Mouse (Mus musculus): ENCODE measurements around the gene Npr2. TPM values are rescaled to one million over a fixed set of nuclear protein-coding genes. Genes with fewer than 3 reads are reported as not detected.

Gene Npr2
- polyA plus RNA-seq, 1 experiment = 4.0 TPM

DNA sequence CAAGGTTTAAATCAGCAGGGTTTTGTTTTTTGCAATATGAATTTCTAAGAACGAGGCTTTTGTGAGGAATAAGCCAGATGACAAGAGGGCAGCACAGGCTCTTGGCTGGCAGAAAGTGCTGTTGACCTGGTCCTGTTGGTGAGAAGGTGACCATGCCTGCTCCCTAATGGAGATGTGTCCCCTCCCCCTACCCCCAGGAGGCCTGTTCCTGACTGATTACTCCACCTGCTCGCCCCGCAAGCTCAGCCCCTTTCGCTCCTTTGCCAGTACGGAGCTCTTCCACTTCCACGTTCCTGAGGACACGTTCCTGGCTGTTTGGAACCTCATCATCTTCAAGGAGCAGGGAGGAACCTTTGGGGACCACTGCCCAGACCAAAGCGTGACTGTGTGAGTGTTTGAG, 42.0 kb downstream of the Npr2 start:
- Histone ChIP-seq H3K4me3 (ENCODE audit: control insufficient read depth, low read depth, low read length) (no peak overlapping the region), H3K36me3 (ENCODE audit: control insufficient read depth, insufficient read depth, low read length) (no peaks in the 10 kb centered on the region; the same call in none of the 2 replicates), H3K27me3 (ENCODE audit: control insufficient read depth, insufficient read depth, low read length) (no peaks in the 10 kb centered on the region), H3K4me1 (ENCODE audit: control insufficient read depth, insufficient read depth, low read length) (peaks cover 9% of the 10 kb centered on the region), H3K27ac (ENCODE audit: control insufficient read depth, insufficient read depth, low read depth, low read length) (no peak overlapping the region)
- no peak for TF ChIP-seq POLR2A (IDR thresholded peaks at IDR 0.05; ENCODE audit: control insufficient read depth, low read depth, low read length)
- no peak for TF ChIP-seq CTCF (IDR thresholded peaks at IDR 0.05; ENCODE audit: control insufficient read depth, insufficient read depth, insufficient replicate concordance, low read depth, low read length)

GRCm38 (mm10) chr4:43674974-43675373, 43.2 kb downstream of the Npr2 start:
- H3K4me1 ChIP-seq (ENCODE audit: control insufficient read depth, insufficient read depth, low read length) = peaks cover 1% of the 10 kb centered on the region
- H3K36me3 ChIP-seq (ENCODE audit: control insufficient read depth, insufficient read depth, low read length) = no peaks in the 10 kb centered on the region; the same call in none of the 2 replicates
- H3K27me3 ChIP-seq (ENCODE audit: control insufficient read depth, insufficient read depth, low read length) = no peaks in the 10 kb centered on the region
- no peak overlapping the region for H3K4me3 ChIP-seq (ENCODE audit: control insufficient read depth, low read depth, low read length)
- H3K27ac ChIP-seq (ENCODE audit: control insufficient read depth, insufficient read depth, low read depth, low read length) = no peak overlapping the region
- no peak for TF ChIP-seq CTCF (IDR thresholded peaks at IDR 0.05; ENCODE audit: control insufficient read depth, insufficient read depth, insufficient replicate concordance, low read depth, low read length)
- no peak for TF ChIP-seq POLR2A (IDR thresholded peaks at IDR 0.05; ENCODE audit: control insufficient read depth, low read depth, low read length)

- Histone ChIP-seq H3K4me3 (ENCODE audit: control insufficient read depth, low read depth, low read length) (no peak overlapping the region), H3K27ac (ENCODE audit: control insufficient read depth, insufficient read depth, low read depth, low read length) (no peak overlapping the region), H3K36me3 (ENCODE audit: control insufficient read depth, insufficient read depth, low read length) (no peaks in the 10 kb centered on the region; the same call in none of the 2 replicates), H3K4me1 (ENCODE audit: control insufficient read depth, insufficient read depth, low read length) (no peaks in the 10 kb centered on the region), H3K27me3 (ENCODE audit: control insufficient read depth, insufficient read depth, low read length) (no peaks in the 10 kb centered on the region)
- TF ChIP-seq CTCF (IDR thresholded peaks at IDR 0.05; ENCODE audit: control insufficient read depth, insufficient read depth, insufficient replicate concordance, low read depth, low read length) (no peak), POLR2A (IDR thresholded peaks at IDR 0.05; ENCODE audit: control insufficient read depth, low read depth, low read length) (no peak)
These were observed 43.9 kb downstream of the Npr2 start for GRCm38 (mm10) chr4:43675608-43676007.

- no peaks in the 10 kb centered on the region for H3K4me1 ChIP-seq (ENCODE audit: control insufficient read depth, insufficient read depth, low read length)
- no peak overlapping the region for H3K27ac ChIP-seq (ENCODE audit: control insufficient read depth, insufficient read depth, low read depth, low read length)
- no peak for TF ChIP-seq CTCF (IDR thresholded peaks at IDR 0.05; ENCODE audit: control insufficient read depth, insufficient read depth, insufficient replicate concordance, low read depth, low read length)
- no peak for TF ChIP-seq POLR2A (IDR thresholded peaks at IDR 0.05; ENCODE audit: control insufficient read depth, low read depth, low read length)
- no peaks in the 10 kb centered on the region for H3K27me3 ChIP-seq (ENCODE audit: control insufficient read depth, insufficient read depth, low read length)
- H3K36me3 ChIP-seq (ENCODE audit: control insufficient read depth, insufficient read depth, low read length) = no peaks in the 10 kb centered on the region; the same call in none of the 2 replicates
- H3K4me3 ChIP-seq (ENCODE audit: control insufficient read depth, low read depth, low read length) = no peak overlapping the region
These were observed 46.8 kb downstream of the Npr2 start for GRCm38 (mm10) chr4:43678541-43678940.

GRCm38 (mm10) chr4:43679416-43680043, 47.8 kb downstream of the Npr2 start:
- H3K36me3 ChIP-seq (ENCODE audit: control insufficient read depth, insufficient read depth, low read length) = no peaks in the 10 kb centered on the region; the same call in 1 of the 2 replicates

GRCm38 (mm10) chr4:43690021-43690420, 58.3 kb downstream of the Npr2 start:
- Histone ChIP-seq H3K4me3 (ENCODE audit: control insufficient read depth, low read depth, low read length) (no peak overlapping the region), H3K27ac (ENCODE audit: control insufficient read depth, insufficient read depth, low read depth, low read length) (no peak overlapping the region), H3K27me3 (ENCODE audit: control insufficient read depth, insufficient read depth, low read length) (no peaks in the 10 kb centered on the region), H3K4me1 (ENCODE audit: control insufficient read depth, insufficient read depth, low read length) (no peaks in the 10 kb centered on the region), H3K36me3 (ENCODE audit: control insufficient read depth, insufficient read depth, low read length) (peaks cover 2% of the 10 kb centered on the region; the same call in 1 of the 2 replicates)
- TF ChIP-seq POLR2A (IDR thresholded peaks at IDR 0.05; ENCODE audit: control insufficient read depth, low read depth, low read length) = no peak
- TF ChIP-seq CTCF (IDR thresholded peaks at IDR 0.05; ENCODE audit: control insufficient read depth, insufficient read depth, insufficient replicate concordance, low read depth, low read length) = no peak

More at GRCm38 (mm10) chr4:43679416-43680043, 47.8 kb downstream of the Npr2 start:
- TF ChIP-seq CTCF (IDR thresholded peaks at IDR 0.05; ENCODE audit: control insufficient read depth, insufficient read depth, insufficient replicate concordance, low read depth, low read length) (no peak), POLR2A (IDR thresholded peaks at IDR 0.05; ENCODE audit: control insufficient read depth, low read depth, low read length) (no peak)
- no peak overlapping the region for H3K27ac ChIP-seq (ENCODE audit: control insufficient read depth, insufficient read depth, low read depth, low read length)
- no peaks in the 10 kb centered on the region for H3K4me1 ChIP-seq (ENCODE audit: control insufficient read depth, insufficient read depth, low read length)
- H3K4me3 ChIP-seq (ENCODE audit: control insufficient read depth, low read depth, low read length) = no peak overlapping the region
- H3K27me3 ChIP-seq (ENCODE audit: control insufficient read depth, insufficient read depth, low read length) = no peaks in the 10 kb centered on the region

DNA sequence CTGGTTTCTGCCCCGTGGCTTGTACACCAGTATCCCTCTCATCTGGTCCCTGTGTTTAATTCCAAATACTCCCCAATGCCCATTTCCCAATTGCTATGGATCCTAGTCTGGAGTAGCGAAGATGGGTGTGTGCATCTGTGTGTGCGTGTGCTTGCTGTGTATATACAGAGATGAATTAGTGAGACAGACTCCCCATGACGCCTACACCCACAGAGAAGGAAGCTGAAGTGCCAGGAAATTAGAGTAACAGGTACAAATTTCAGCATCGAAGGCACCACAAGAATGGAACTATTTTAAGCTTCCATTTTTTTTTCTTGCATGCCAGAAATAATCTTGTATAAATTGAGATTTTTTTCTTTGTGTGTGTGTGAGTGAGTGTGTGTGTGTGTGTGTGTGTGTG, 59.3 kb downstream of the Npr2 start:
- Histone ChIP-seq H3K36me3 (ENCODE audit: control insufficient read depth, insufficient read depth, low read length) (no peaks in the 10 kb centered on the region; the same call in 1 of the 2 replicates), H3K4me3 (ENCODE audit: control insufficient read depth, low read depth, low read length) (no peak overlapping the region), H3K27me3 (ENCODE audit: control insufficient read depth, insufficient read depth, low read length) (no peaks in the 10 kb centered on the region), H3K4me1 (ENCODE audit: control insufficient read depth, insufficient read depth, low read length) (no peaks in the 10 kb centered on the region), H3K27ac (ENCODE audit: control insufficient read depth, insufficient read depth, low read depth, low read length) (no peak overlapping the region)
- TF ChIP-seq CTCF (IDR thresholded peaks at IDR 0.05; ENCODE audit: control insufficient read depth, insufficient read depth, insufficient replicate concordance, low read depth, low read length) (no peak), POLR2A (IDR thresholded peaks at IDR 0.05; ENCODE audit: control insufficient read depth, low read depth, low read length) (no peak)
